Mouse (Mus musculus) bone marrow macrophage, adult 2 months (primary cell): ENCODE data around the gene Chrm4.

Source experiments
- CTCF ChIP-seq: IDR thresholded peaks from 2 replicates; pipeline ENCODE4 v1.5.1; 2012; ENCODE audit warnings: low read depth, mild to moderate bottlenecking, low read length, moderate library complexity
- POLR2A ChIP-seq: IDR thresholded peaks from 2 replicates; pipeline ENCODE4 v1.6.1; 2012; ENCODE audit warnings: mild to moderate bottlenecking, low read depth, low read length, borderline replicate concordance

- TF ChIP-seq CTCF = no peak
- TF ChIP-seq POLR2A = no peak
Measured at GRCm38 (mm10) chr2:91975581-91976541, 48.8 kb downstream of the Chrm4 start, which contains the start of gene Dgkz.
